Mouse (Mus musculus) kidney, embryonic 15.5 days (tissue): ENCODE results near the gene Tap1. TPM values are rescaled to one million over a fixed set of nuclear protein-coding genes. Genes with fewer than 3 reads are reported as not detected.

Experiments used
- ATAC-seq: fragments of 200-750 bp; cut with Nextera tagmentation; replicated peaks from 2 replicates; pipeline ENCODE4 v1.8.0; 2017; ENCODE audit warnings: moderate TSS enrichment; ENCODE audit not compliant: low FRiP score
- H3K27ac ChIP-seq: fragments of 300-500 bp; sonication (generic); 2 replicates; pipeline ENCODE4 v1.5.1; 2015; ENCODE audit warnings: mild to moderate bottlenecking, inconsistent platforms
- H3K27me3 ChIP-seq: fragments of 300-500 bp; sonication (generic); 2 replicates; pipeline ENCODE4 v1.6.1; 2015; ENCODE audit warnings: inconsistent platforms
- H3K36me3 ChIP-seq: fragments of 300-500 bp; sonication (generic); 2 replicates; pipeline ENCODE4 v1.6.1; 2015; ENCODE audit warnings: inconsistent platforms
- H3K4me1 ChIP-seq: fragments of 300-500 bp; sonication (generic); 2 replicates; pipeline ENCODE4 v1.6.1; 2015; ENCODE audit warnings: inconsistent platforms
- H3K4me2 ChIP-seq: fragments of 300-500 bp; sonication (generic); 2 replicates; pipeline ENCODE4 v1.6.1; 2015; ENCODE audit warnings: moderate library complexity, mild to moderate bottlenecking, inconsistent platforms
- H3K4me3 ChIP-seq: fragments of 300-500 bp; sonication (generic); replicated peaks from 2 replicates; pipeline ENCODE4 v1.5.1; 2015; ENCODE audit warnings: mild to moderate bottlenecking, inconsistent platforms
- H3K9ac ChIP-seq: fragments of 300-500 bp; sonication (generic); 2 replicates; pipeline ENCODE4 v1.6.1; 2015; ENCODE audit warnings: mild to moderate bottlenecking, inconsistent platforms
- H3K9me3 ChIP-seq: fragments of 300-500 bp; sonication (generic); replicated peaks from 2 replicates; pipeline ENCODE4 v1.6.1; 2016; ENCODE audit warnings: inconsistent platforms
- WGBS: fragments of 180-500 bp; shearing (Covaris S2); methylation state at CpG from one replicate; pipeline ENCODE4 v1.1.7; 2015; ENCODE audit warnings: mixed read lengths; 5-methylcytosine and 5-hydroxymethylcytosine counted together
- polyA plus RNA-seq: library from polyadenylated mRNA; unstranded; fragments of >200 nt; fragmentation: Nextera tagmentation; extraction: Ambion mirVana; gene quantifications from 2 replicates; pipeline ENCODE4 v1.2.1, GENCODE M21; 2015

Tap1 gene
- polyA plus RNA-seq, 1 experiment from 2014 or later: 3.5 TPM

GRCm38 (mm10) chr17:34240916-34241315 is 53.6 kb downstream of the Tap1 start:
- Histone ChIP-seq H3K27ac (no peak overlapping the region), H3K9ac (no peak overlapping the region), H3K27me3 (no peaks in the 10 kb centered on the region; the same call in 1 of the 2 replicates), H3K4me2 (no peak overlapping the region), H3K4me1 (0 out of 2 replicates have a peak, but pooled peaks cover 2% of the 10 kb centered on the region), H3K9me3 (peaks cover 4% of the 10 kb centered on the region; the same call in 1 of the 2 replicates), H3K4me3 (no peak overlapping the region), H3K36me3 (no peaks in the 10 kb centered on the region)
- no peak for ATAC-seq
- 74% methylated on average over 6 of the region's 6 CpGs for WGBS

GRCm38 (mm10) chr17:34244656-34245055 is 57.3 kb downstream of the Tap1 start:
- ATAC-seq: no peak
- 70% methylated on average over 4 of the region's 4 CpGs for WGBS
- H3K27ac ChIP-seq: no peak overlapping the region
- no peaks in the 10 kb centered on the region for H3K36me3 ChIP-seq
- H3K4me2 ChIP-seq: no peak overlapping the region
- peaks cover 4% of the 10 kb centered on the region; the same call in 1 of the 2 replicates for H3K9me3 ChIP-seq
- 0 out of 2 replicates have a peak, but pooled peaks cover 2% of the 10 kb centered on the region for H3K4me1 ChIP-seq
- H3K9ac ChIP-seq: no peak overlapping the region
- no peaks in the 10 kb centered on the region; the same call in 1 of the 2 replicates for H3K27me3 ChIP-seq
- H3K4me3 ChIP-seq: no peak overlapping the region

Other genes starting within 250 kb of the Tap1 start
- gene Pfdn6, start 247.2 kb upstream of the Tap1 start, polyA plus RNA-seq: 171 and 183 TPM in 2 replicates
- 41.8 and 44.0 TPM in 2 replicates for gene Wdr46, start 246.9 kb upstream of the Tap1 start, polyA plus RNA-seq
- 5.1 and 5.6 TPM in 2 replicates for gene B3galt4, start 236.1 kb upstream of the Tap1 start, polyA plus RNA-seq
- gene Vps52, start 231.7 kb upstream of the Tap1 start, polyA plus RNA-seq: 48.0 and 53.5 TPM in 2 replicates
- gene Rps18, start 231.6 kb upstream of the Tap1 start, polyA plus RNA-seq: 1,731 and 1,904 TPM in 2 replicates
- gene H2-K1, start 187.2 kb upstream of the Tap1 start, polyA plus RNA-seq: 24.6 and 27.2 TPM in 2 replicates
- 20.3 and 21.7 TPM in 2 replicates for gene Ring1, start 162.9 kb upstream of the Tap1 start, polyA plus RNA-seq
- gene H2-Ke6, start 159.5 kb upstream of the Tap1 start, polyA plus RNA-seq: 51.7 and 52.5 TPM in 2 replicates
- 197 and 211 TPM in 2 replicates for gene Slc39a7, start 155.9 kb upstream of the Tap1 start, polyA plus RNA-seq
- gene Rxrb, start 155.7 kb upstream of the Tap1 start, polyA plus RNA-seq: 50.5 and 53.0 TPM in 2 replicates
- gene Col11a2, start 148.1 kb upstream of the Tap1 start, polyA plus RNA-seq: 2.2 and 6.6 TPM in 2 replicates
- 0.39 and 0.64 TPM in 2 replicates for gene H2-Oa, start 95.2 kb upstream of the Tap1 start, polyA plus RNA-seq
- gene H2-DMa, start 68.0 kb upstream of the Tap1 start, polyA plus RNA-seq: 14.8 and 15.9 TPM in 2 replicates
- gene Brd2, start 64.9 kb upstream of the Tap1 start, polyA plus RNA-seq: 135 and 140 TPM in 2 replicates
- gene H2-DMb2, start 44.2 kb upstream of the Tap1 start, polyA plus RNA-seq: 22.6 and 25.3 TPM in 2 replicates
- 4.9 and 6.0 TPM in 2 replicates for gene H2-DMb1, start 34.5 kb upstream of the Tap1 start, polyA plus RNA-seq
- 3.0 and 3.2 TPM in 2 replicates for gene Psmb9, start 211 bp downstream of the Tap1 start, polyA plus RNA-seq
- gene Psmb8, start 10.2 kb downstream of the Tap1 start, polyA plus RNA-seq: 6.0 and 7.1 TPM in 2 replicates
- 3.5 and 4.1 TPM in 2 replicates for gene Tap2, start 16.0 kb downstream of the Tap1 start, polyA plus RNA-seq
- gene H2-Ob, start 51.4 kb downstream of the Tap1 start, polyA plus RNA-seq: 0.13 TPM in 1 of 2 replicates, not detected in the other
- gene H2-Ab1, start 70.1 kb downstream of the Tap1 start, polyA plus RNA-seq: 23.3 and 27.5 TPM in 2 replicates
- 2.1 and 2.3 TPM in 2 replicates for gene H2-Aa, start 100.3 kb downstream of the Tap1 start, polyA plus RNA-seq
- 6.2 and 6.9 TPM in 2 replicates for gene H2-Eb1, start 118.3 kb downstream of the Tap1 start, polyA plus RNA-seq
- not detected in 2 replicates for gene H2-Eb2, start 138.1 kb downstream of the Tap1 start, polyA plus RNA-seq
- 0.08 and 0.16 TPM in 2 replicates for gene Btnl2, start 167.3 kb downstream of the Tap1 start, polyA plus RNA-seq
- not detected in 2 replicates for gene Btnl1, start 189.6 kb downstream of the Tap1 start, polyA plus RNA-seq
- 0.32 and 0.77 TPM in 2 replicates for gene BC051142, start 211.3 kb downstream of the Tap1 start, polyA plus RNA-seq